Mouse (Mus musculus): ENCODE measurements at regions not wholly inside any gene's neighbourhood (a gene's known extent, or its start where the extent isn't known, plus 50 kb on each side); places are given as distances from the start of the nearest gene placed in this dataset.

DNA sequence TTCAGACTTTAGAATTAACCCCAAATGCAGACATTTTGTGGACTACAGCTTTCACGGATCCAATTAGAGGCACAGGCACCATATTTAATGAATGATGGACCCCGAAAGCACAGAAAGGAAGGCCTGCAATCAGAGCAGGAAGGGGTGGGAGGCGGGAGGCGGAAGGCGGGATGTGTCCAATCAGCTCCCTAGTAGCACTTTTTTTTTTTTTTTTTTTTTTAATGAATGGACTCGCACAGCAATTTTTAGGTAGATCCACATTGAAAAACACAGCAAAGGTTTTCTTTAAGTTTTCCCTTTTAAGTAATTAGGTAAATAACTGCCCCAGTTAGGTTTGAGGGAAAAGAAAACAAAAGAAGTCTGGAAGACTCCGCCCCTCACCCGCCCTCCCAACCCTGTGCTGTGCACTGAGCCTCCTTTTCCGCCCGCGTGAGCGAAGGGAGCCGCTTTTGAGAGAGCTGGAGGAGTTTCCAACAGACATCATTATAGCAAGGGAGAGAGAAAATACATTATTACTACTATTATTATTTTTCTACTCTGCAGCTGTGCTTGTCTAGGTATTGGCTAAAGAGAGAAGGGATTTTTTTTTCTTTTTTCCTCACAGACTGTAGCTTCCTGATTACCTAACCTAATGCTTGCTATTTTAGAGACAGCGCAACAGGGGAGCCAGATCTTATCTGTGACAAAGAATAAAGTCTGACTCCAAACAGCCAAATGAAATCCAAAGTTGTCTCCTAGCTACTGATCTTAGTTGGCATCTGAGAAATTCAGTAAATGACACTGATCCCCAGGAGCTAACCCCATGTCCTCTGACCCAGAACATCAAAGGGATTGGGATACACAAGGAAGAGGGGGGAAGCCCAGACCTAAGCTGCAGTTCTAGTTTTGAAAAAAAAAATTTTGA, 232.0 kb upstream of the Sash1 start:
- H3K36me3 ChIP-seq (ENCODE audit: control insufficient read depth, insufficient read depth), result no peaks in the 10 kb centered on the region
- no peak overlapping the region for H3ac ChIP-seq (ENCODE audit: control insufficient read depth, insufficient read length, low read depth)
- H3K27me3 ChIP-seq (ENCODE audit: control insufficient read depth, insufficient read depth, insufficient read length), result no peaks in the 10 kb centered on the region
- H3K4me3 ChIP-seq (ENCODE audit: insufficient read depth, poor library complexity, severe bottlenecking), result no peak overlapping the region
- H3K79me2 ChIP-seq (ENCODE audit: control insufficient read depth, insufficient read depth), result no peaks in the 10 kb centered on the region
- H3K79me3 ChIP-seq (ENCODE audit: low read depth), result no peaks in the 10 kb centered on the region
- no peak for TF ChIP-seq MYOG (IDR thresholded peaks at IDR 0.05; ENCODE audit: control insufficient read depth, extremely low read depth, insufficient read length)
- TF ChIP-seq CEBPB (IDR thresholded peaks at IDR 0.05; ENCODE audit: low read depth), result no peak
- TF ChIP-seq MYOD1 (IDR thresholded peaks at IDR 0.05; ENCODE audit: control insufficient read depth, insufficient read length, low read depth), result no peak
- no peak for TF ChIP-seq CTCF (IDR thresholded peaks at IDR 0.05; ENCODE audit: control insufficient read depth, insufficient read depth, insufficient read length)
- TF ChIP-seq MAX (IDR thresholded peaks at IDR 0.05), result no peak
- no peak for TF ChIP-seq FOSL1 (IDR thresholded peaks at IDR 0.05; ENCODE audit: insufficient read depth, low read length, poor library complexity, severe bottlenecking)
- no peak for TF ChIP-seq USF1 (IDR thresholded peaks at IDR 0.05; ENCODE audit: low read depth)

DNA sequence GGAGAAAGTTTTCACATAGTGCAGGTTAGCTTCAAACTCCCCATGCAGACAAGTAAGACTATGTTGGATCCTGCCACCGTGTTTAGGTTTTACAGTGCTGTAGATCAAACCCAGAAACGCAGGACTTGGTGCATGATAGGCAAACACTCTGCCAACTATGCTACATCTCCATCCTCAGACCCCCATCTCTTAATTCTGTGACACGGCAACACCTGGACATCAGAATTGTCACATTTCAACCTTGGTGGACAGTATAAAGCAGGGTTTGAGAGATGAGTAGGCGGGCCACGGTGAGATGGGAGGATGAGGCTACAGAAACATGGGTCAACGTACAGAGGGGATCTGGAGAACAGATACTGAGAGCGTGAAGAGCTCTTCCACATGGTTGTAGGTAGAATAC, 231.3 kb upstream of the Sash1 start:
- Histone ChIP-seq H3K27me3 (ENCODE audit: control insufficient read depth, insufficient read depth, insufficient read length) (no peaks in the 10 kb centered on the region), H3ac (ENCODE audit: control insufficient read depth, insufficient read length, low read depth) (no peak overlapping the region), H3K4me3 (ENCODE audit: insufficient read depth, poor library complexity, severe bottlenecking) (no peak overlapping the region), H3K79me2 (ENCODE audit: control insufficient read depth, insufficient read depth) (no peaks in the 10 kb centered on the region), H3K79me3 (ENCODE audit: low read depth) (no peaks in the 10 kb centered on the region), H3K36me3 (ENCODE audit: control insufficient read depth, insufficient read depth) (no peaks in the 10 kb centered on the region)
- TF ChIP-seq MAX (IDR thresholded peaks at IDR 0.05) (no peak), MYOD1 (IDR thresholded peaks at IDR 0.05; ENCODE audit: control insufficient read depth, insufficient read length, low read depth) (no peak), CTCF (IDR thresholded peaks at IDR 0.05; ENCODE audit: control insufficient read depth, insufficient read depth, insufficient read length) (no peak), CEBPB (IDR thresholded peaks at IDR 0.05; ENCODE audit: low read depth) (no peak), MYOG (IDR thresholded peaks at IDR 0.05; ENCODE audit: control insufficient read depth, extremely low read depth, insufficient read length) (no peak), USF1 (IDR thresholded peaks at IDR 0.05; ENCODE audit: low read depth) (no peak), FOSL1 (IDR thresholded peaks at IDR 0.05; ENCODE audit: insufficient read depth, low read length, poor library complexity, severe bottlenecking) (no peak)

DNA sequence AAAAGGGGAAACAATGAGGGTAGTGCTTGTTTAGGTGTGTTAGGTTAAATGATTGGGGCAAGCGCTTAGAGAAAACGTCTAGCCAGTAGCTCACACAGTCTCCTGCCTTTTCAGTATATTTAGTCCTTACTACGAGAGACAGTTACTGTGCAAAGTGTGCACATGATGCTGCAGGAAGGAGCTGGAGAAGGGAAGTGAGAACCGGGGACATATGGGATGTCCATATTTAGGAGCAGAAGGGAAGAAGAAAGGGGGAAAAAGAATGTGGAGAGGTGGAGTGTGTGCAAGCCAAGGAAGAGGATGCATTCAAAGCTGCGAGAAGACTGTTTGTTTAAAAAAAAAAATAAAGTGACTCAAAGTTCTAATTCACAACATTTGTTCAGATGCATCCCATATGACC, 227.8 kb upstream of the Sash1 start:
- H3K4me3 ChIP-seq (ENCODE audit: insufficient read depth, poor library complexity, severe bottlenecking), result no peak overlapping the region
- no peaks in the 10 kb centered on the region for H3K27me3 ChIP-seq (ENCODE audit: control insufficient read depth, insufficient read depth, insufficient read length)
- TF ChIP-seq FOSL1 (IDR thresholded peaks at IDR 0.05; ENCODE audit: insufficient read depth, low read length, poor library complexity, severe bottlenecking), result no peak
- no peak for TF ChIP-seq MAX (IDR thresholded peaks at IDR 0.05)
- no peak for TF ChIP-seq CEBPB (IDR thresholded peaks at IDR 0.05; ENCODE audit: low read depth)
- TF ChIP-seq MYOG (IDR thresholded peaks at IDR 0.05; ENCODE audit: control insufficient read depth, extremely low read depth, insufficient read length), result no peak
- no peak for TF ChIP-seq USF1 (IDR thresholded peaks at IDR 0.05; ENCODE audit: low read depth)
- TF ChIP-seq MYOD1 (IDR thresholded peaks at IDR 0.05; ENCODE audit: control insufficient read depth, insufficient read length, low read depth), result no peak
- TF ChIP-seq CTCF (IDR thresholded peaks at IDR 0.05; ENCODE audit: control insufficient read depth, insufficient read depth, insufficient read length), result no peak
- no peaks in the 10 kb centered on the region for H3K36me3 ChIP-seq (ENCODE audit: control insufficient read depth, insufficient read depth)
- no peaks in the 10 kb centered on the region for H3K79me2 ChIP-seq (ENCODE audit: control insufficient read depth, insufficient read depth)
- H3K79me3 ChIP-seq (ENCODE audit: low read depth), result no peaks in the 10 kb centered on the region
- H3ac ChIP-seq (ENCODE audit: control insufficient read depth, insufficient read length, low read depth), result no peak overlapping the region

GRCm38 (mm10) chr10:9111051-9111450, 225.2 kb upstream of the Sash1 start:
- Histone ChIP-seq H3ac (ENCODE audit: control insufficient read depth, insufficient read length, low read depth) (no peak overlapping the region), H3K79me2 (ENCODE audit: control insufficient read depth, insufficient read depth) (no peaks in the 10 kb centered on the region), H3K36me3 (ENCODE audit: control insufficient read depth, insufficient read depth) (no peaks in the 10 kb centered on the region), H3K4me3 (ENCODE audit: insufficient read depth, poor library complexity, severe bottlenecking) (no peak overlapping the region), H3K27me3 (ENCODE audit: control insufficient read depth, insufficient read depth, insufficient read length) (no peaks in the 10 kb centered on the region), H3K79me3 (ENCODE audit: low read depth) (no peaks in the 10 kb centered on the region)
- TF ChIP-seq CEBPB (IDR thresholded peaks at IDR 0.05; ENCODE audit: low read depth) (no peak), USF1 (IDR thresholded peaks at IDR 0.05; ENCODE audit: low read depth) (no peak), MYOD1 (IDR thresholded peaks at IDR 0.05; ENCODE audit: control insufficient read depth, insufficient read length, low read depth) (no peak), MYOG (IDR thresholded peaks at IDR 0.05; ENCODE audit: control insufficient read depth, extremely low read depth, insufficient read length) (no peak), CTCF (IDR thresholded peaks at IDR 0.05; ENCODE audit: control insufficient read depth, insufficient read depth, insufficient read length) (no peak), MAX (IDR thresholded peaks at IDR 0.05) (no peak), FOSL1 (IDR thresholded peaks at IDR 0.05; ENCODE audit: insufficient read depth, low read length, poor library complexity, severe bottlenecking) (no peak)

DNA sequence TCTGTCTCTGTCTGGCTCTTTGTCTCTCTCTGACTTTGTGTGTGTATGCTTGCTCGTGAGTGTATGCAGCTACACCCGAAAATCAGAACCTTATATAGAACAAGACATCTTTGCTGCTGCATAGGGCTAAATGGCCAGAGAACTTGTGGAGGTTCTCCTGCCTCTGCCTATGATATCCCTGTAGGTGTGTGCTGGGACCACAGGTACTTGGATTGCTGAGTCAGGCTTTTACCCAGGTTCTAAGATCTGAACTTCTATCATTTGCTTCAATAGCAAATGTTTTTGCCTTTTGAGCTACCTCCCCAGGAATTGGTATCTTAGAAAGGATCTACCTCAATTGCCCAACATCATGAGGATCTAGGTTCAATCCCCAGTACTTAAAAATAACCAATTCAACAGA, 210.3 kb upstream of the Sash1 start:
- Histone ChIP-seq H3ac (ENCODE audit: control insufficient read depth, insufficient read length, low read depth) (no peak overlapping the region), H3K79me2 (ENCODE audit: control insufficient read depth, insufficient read depth) (no peaks in the 10 kb centered on the region), H3K4me3 (ENCODE audit: insufficient read depth, poor library complexity, severe bottlenecking) (no peak overlapping the region), H3K27me3 (ENCODE audit: control insufficient read depth, insufficient read depth, insufficient read length) (no peaks in the 10 kb centered on the region), H3K36me3 (ENCODE audit: control insufficient read depth, insufficient read depth) (no peaks in the 10 kb centered on the region), H3K79me3 (ENCODE audit: low read depth) (no peaks in the 10 kb centered on the region)
- TF ChIP-seq CTCF (IDR thresholded peaks at IDR 0.05; ENCODE audit: control insufficient read depth, insufficient read depth, insufficient read length) (no peak), MAX (IDR thresholded peaks at IDR 0.05) (no peak), CEBPB (IDR thresholded peaks at IDR 0.05; ENCODE audit: low read depth) (no peak), MYOG (IDR thresholded peaks at IDR 0.05; ENCODE audit: control insufficient read depth, extremely low read depth, insufficient read length) (no peak), MYOD1 (IDR thresholded peaks at IDR 0.05; ENCODE audit: control insufficient read depth, insufficient read length, low read depth) (no peak), USF1 (IDR thresholded peaks at IDR 0.05; ENCODE audit: low read depth) (no peak), FOSL1 (IDR thresholded peaks at IDR 0.05; ENCODE audit: insufficient read depth, low read length, poor library complexity, severe bottlenecking) (no peak)

All from C2C12 (cell line).